Mouse (Mus musculus) liver, embryonic 15.5 days (tissue): ENCODE measurements at regions not wholly inside any gene's neighbourhood (a gene's known extent, or its start where the extent isn't known, plus 50 kb on each side); places are given as distances from the start of the nearest gene placed in this dataset.
A peak's percentile ranks its signal among the peaks of the same experiment; 100 is the strongest.

ENCODE experiments used
- ATAC-seq: fragments of 200-750 bp; cut with Nextera tagmentation; 2 replicates; pipeline ENCODE4 v1.8.0; 2017; ENCODE audit warnings: moderate number of reproducible peaks, mild to moderate bottlenecking, moderate library complexity; ENCODE audit not compliant: insufficient read depth
- H3K27ac ChIP-seq: fragments of 300-500 bp; sonication (generic); replicated peaks from 2 replicates; pipeline ENCODE4 v1.5.1; 2015; ENCODE audit warnings: mild to moderate bottlenecking, inconsistent platforms
- H3K27me3 ChIP-seq: fragments of 300-500 bp; sonication (generic); 2 replicates; pipeline ENCODE4 v1.6.1; 2015; ENCODE audit warnings: mild to moderate bottlenecking, inconsistent platforms
- H3K36me3 ChIP-seq: fragments of 300-500 bp; sonication (generic); replicated peaks from 2 replicates; pipeline ENCODE4 v1.6.1; 2015; ENCODE audit warnings: moderate library complexity, mild to moderate bottlenecking, inconsistent platforms
- H3K4me1 ChIP-seq: fragments of 300-500 bp; sonication (generic); replicated peaks from 2 replicates; pipeline ENCODE4 v1.6.1; 2015; ENCODE audit warnings: inconsistent platforms
- H3K4me2 ChIP-seq: fragments of 300-500 bp; sonication (generic); 2 replicates; pipeline ENCODE4 v1.6.1; 2015; ENCODE audit warnings: moderate library complexity, mild to moderate bottlenecking, inconsistent platforms
- H3K4me3 ChIP-seq: fragments of 300-500 bp; sonication (generic); replicated peaks from 2 replicates; pipeline ENCODE4 v1.5.1; 2015; ENCODE audit warnings: mild to moderate bottlenecking, inconsistent platforms
- H3K9ac ChIP-seq: fragments of 300-500 bp; sonication (generic); 2 replicates; pipeline ENCODE4 v1.6.1; 2015; ENCODE audit warnings: moderate library complexity, mild to moderate bottlenecking, inconsistent platforms
- H3K9me3 ChIP-seq: fragments of 300-500 bp; sonication (generic); replicated peaks from 2 replicates; pipeline ENCODE4 v1.6.1; 2016; ENCODE audit warnings: inconsistent platforms
- WGBS: fragments of 180-500 bp; shearing (Covaris S2); methylation state at CpG from one replicate; pipeline ENCODE4 v1.1.7; 2015; ENCODE audit warnings: mixed read lengths; ENCODE audit not compliant: insufficient replicate concordance; 5-methylcytosine and 5-hydroxymethylcytosine counted together

- H3K4me3 ChIP-seq, result no peak overlapping the region
- H3K4me2 ChIP-seq, result no peak overlapping the region
- H3K27me3 ChIP-seq, result no peaks in the 10 kb centered on the region
- H3K27ac ChIP-seq, result no peak overlapping the region
- ATAC-seq, result no peak
- H3K9ac ChIP-seq, result no peak overlapping the region
- no peaks in the 10 kb centered on the region for H3K9me3 ChIP-seq
- peaks cover 16% of the 10 kb centered on the region; the same call in 1 of the 2 replicates for H3K4me1 ChIP-seq
- WGBS, result 36% methylated on average over 8 of the region's 8 CpGs
- H3K36me3 ChIP-seq, result no peaks in the 10 kb centered on the region
Observed at GRCm38 (mm10) chr3:27767188-27767587, 56.1 kb upstream of the Fndc3b start.

- H3K9ac ChIP-seq, result no peak overlapping the region
- H3K36me3 ChIP-seq, result no peaks in the 10 kb centered on the region
- no peak overlapping the region for H3K4me2 ChIP-seq
- H3K4me1 ChIP-seq, result peaks cover 16% of the 10 kb centered on the region; the same call in 1 of the 2 replicates
- no peak overlapping the region for H3K4me3 ChIP-seq
- ATAC-seq, result no peak
- no peaks in the 10 kb centered on the region for H3K27me3 ChIP-seq
- peak overlapping the region; percentile 42 for H3K27ac ChIP-seq
- 56% methylated on average over 6 of the region's 6 CpGs for whole genome bisulfite sequencing
- no peaks in the 10 kb centered on the region for H3K9me3 ChIP-seq
Observed at GRCm38 (mm10) chr3:27766421-27766820, 55.3 kb upstream of the Fndc3b start.

GRCm38 (mm10) chr3:27765929-27766328 is 54.8 kb upstream of the Fndc3b start:
- Histone ChIP-seq H3K27me3 (no peaks in the 10 kb centered on the region), H3K9me3 (no peaks in the 10 kb centered on the region), H3K4me3 (no peak overlapping the region), H3K4me1 (peaks cover 16% of the 10 kb centered on the region; the same call in 1 of the 2 replicates), H3K36me3 (no peaks in the 10 kb centered on the region), H3K9ac (no peak overlapping the region), H3K27ac (peak overlapping the region; percentile 42), H3K4me2 (no peak overlapping the region)
- WGBS, result 34% methylated on average over 7 of the region's 7 CpGs
- no peak for ATAC-seq

GRCm38 (mm10) chr3:27764556-27764955 is 53.4 kb upstream of the Fndc3b start:
- Histone ChIP-seq H3K4me3 (no peak overlapping the region), H3K36me3 (no peaks in the 10 kb centered on the region), H3K27me3 (no peaks in the 10 kb centered on the region), H3K9ac (no peak overlapping the region), H3K27ac (no peak overlapping the region), H3K4me2 (no peak overlapping the region), H3K4me1 (peaks cover 16% of the 10 kb centered on the region; the same call in 1 of the 2 replicates), H3K9me3 (no peaks in the 10 kb centered on the region)
- WGBS, result 57% methylated on average over 2 of the region's 2 CpGs
- ATAC-seq, result no peak

GRCm38 (mm10) chr3:27761031-27761430 is 49.9 kb upstream of the Fndc3b start:
- Histone ChIP-seq H3K36me3 (no peaks in the 10 kb centered on the region), H3K4me1 (0 out of 2 replicates have a peak, but pooled peaks cover 3% of the 10 kb centered on the region), H3K9me3 (no peaks in the 10 kb centered on the region), H3K4me3 (no peak overlapping the region), H3K27me3 (no peaks in the 10 kb centered on the region), H3K9ac (no peak overlapping the region), H3K27ac (no peak overlapping the region), H3K4me2 (no peak overlapping the region)
- no peak for ATAC-seq
- WGBS, result 52% methylated on average over 2 of the region's 2 CpGs
